Mouse (Mus musculus) erythroblast, embryonic 14.5 days (primary cell): ENCODE results near the gene Vti1b. TPM values are rescaled to one million over a fixed set of nuclear protein-coding genes. Genes with fewer than 3 reads are reported as not detected.

ENCODE experiments used
- H3K27me3 ChIP-seq: 2 replicates; pipeline ENCODE4 v1.6.1; 2012; ENCODE audit warnings: inconsistent platforms; ENCODE audit not compliant: control insufficient read depth
- H3K36me3 ChIP-seq: 2 replicates; pipeline ENCODE4 v1.6.1; 2012; ENCODE audit warnings: mild to moderate bottlenecking, inconsistent platforms; ENCODE audit not compliant: control insufficient read depth
- H3K4me1 ChIP-seq: 2 replicates; pipeline ENCODE4 v1.6.1; 2012; ENCODE audit warnings: inconsistent platforms; ENCODE audit not compliant: control insufficient read depth
- H3K4me3 ChIP-seq: replicated peaks from 2 replicates; pipeline ENCODE3; 2012; ENCODE audit warnings: moderate library complexity, mild to moderate bottlenecking, inconsistent platforms
- H3K9me3 ChIP-seq: 2 replicates; pipeline ENCODE4 v1.6.1; 2012; ENCODE audit warnings: low read length, inconsistent platforms, mixed read lengths; ENCODE audit not compliant: control insufficient read depth
- GATA1 ChIP-seq: IDR thresholded peaks from 2 replicates; pipeline ENCODE4 v1.6.1; 2012; ENCODE audit warnings: low read length, inconsistent platforms, mixed read lengths
- TAL1 ChIP-seq: IDR thresholded peaks from 3 replicates; pipeline ENCODE4 v1.6.1; 2012; ENCODE audit warnings: low read length, inconsistent platforms, mixed read lengths
- polyA plus RNA-seq: library from polyadenylated mRNA; stranded (reverse); fragments of >175 nt; gene quantifications from 2 replicates; pipeline ENCODE4 v1.2.3, GENCODE M21; 2012

Vti1b gene
- polyA plus RNA-seq = 2.5 and 2.7 TPM in 2 replicates

DNA sequence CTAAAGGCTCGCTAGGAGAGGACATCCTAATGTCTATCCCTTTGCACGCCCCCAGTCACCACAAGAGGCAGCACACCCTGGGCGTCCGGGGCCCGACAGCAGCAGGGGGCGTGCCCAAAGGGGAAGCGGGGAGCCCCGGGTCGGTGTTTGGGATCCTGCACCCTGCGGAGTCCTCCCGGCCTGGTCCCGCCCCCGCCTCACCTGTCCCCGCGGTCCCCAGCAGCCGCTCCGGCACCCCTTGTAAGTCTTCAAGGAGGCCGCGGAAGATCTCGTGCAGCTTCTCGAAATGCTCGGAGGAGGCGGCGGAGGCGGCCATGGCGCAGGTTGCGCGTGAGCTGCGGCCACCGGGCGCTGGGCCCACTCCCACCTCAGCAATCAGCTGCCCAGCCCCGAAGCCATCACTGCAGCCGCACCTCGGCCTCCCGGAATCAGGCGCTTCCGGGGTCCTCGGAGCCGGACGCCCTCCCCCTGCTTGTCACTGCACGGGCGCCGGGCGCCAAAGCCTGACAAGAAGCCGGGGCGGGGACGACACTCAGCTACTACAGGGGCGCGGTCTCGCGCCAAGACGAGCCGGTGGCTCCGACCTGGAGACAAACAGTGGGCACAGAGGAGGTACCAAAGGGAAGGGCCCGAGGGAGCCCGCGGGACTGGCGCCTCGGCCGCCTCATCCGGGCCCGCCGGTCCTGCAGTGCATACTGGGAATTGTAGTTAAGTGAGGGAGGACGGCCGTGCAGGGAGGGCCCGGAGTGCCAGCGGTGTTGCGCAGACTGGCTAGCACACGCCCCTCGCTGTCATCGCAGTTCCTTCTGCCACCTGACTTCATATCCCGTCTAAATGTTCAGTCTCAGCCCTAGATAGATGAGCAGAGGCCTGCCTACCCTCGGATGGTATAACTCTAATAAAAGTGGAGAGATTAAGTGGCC lies at the start of gene Vti1b:
Vti1b (minus strand) TSS at position 649 of the 923 bp plus-strand sequence.
- TF ChIP-seq GATA1 = no peak
- no peak for TF ChIP-seq TAL1
- peaks cover 34% of the 10 kb centered on the region for H3K36me3 ChIP-seq
- H3K27me3 ChIP-seq = no peaks in the 10 kb centered on the region
- peaks cover 36% of the 10 kb centered on the region for H3K4me1 ChIP-seq
- H3K9me3 ChIP-seq = no peaks in the 10 kb centered on the region
- peak within 1 kb of the TSS; percentile 68 for H3K4me3 ChIP-seq

DNA sequence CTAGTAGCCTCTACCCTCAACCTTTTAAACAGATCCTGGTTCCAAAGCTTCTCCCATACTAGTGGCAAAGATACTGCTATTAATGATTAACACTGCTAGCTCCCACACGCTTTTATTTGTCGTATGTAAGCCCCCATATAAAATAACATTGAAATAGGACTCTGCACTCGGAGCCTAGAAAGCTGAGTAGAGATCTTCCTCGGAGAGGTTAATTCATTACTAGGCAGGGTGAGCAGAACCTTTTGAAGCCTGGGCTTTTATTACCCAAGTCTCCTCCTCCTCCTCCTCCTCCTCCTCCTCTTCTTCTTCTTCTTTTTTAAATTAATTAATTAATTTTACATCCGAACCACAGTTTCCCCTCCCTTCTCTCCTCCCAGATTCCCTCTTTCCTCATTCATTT lies 45.0 kb upstream of the Vti1b start:
- no peaks in the 10 kb centered on the region for H3K9me3 ChIP-seq
- H3K36me3 ChIP-seq = no peaks in the 10 kb centered on the region
- no peak for TF ChIP-seq GATA1
- TF ChIP-seq TAL1 = no peak
- H3K4me3 ChIP-seq = no peak overlapping the region
- no peaks in the 10 kb centered on the region; the same call in 1 of the 2 replicates for H3K27me3 ChIP-seq
- no peaks in the 10 kb centered on the region for H3K4me1 ChIP-seq

DNA sequence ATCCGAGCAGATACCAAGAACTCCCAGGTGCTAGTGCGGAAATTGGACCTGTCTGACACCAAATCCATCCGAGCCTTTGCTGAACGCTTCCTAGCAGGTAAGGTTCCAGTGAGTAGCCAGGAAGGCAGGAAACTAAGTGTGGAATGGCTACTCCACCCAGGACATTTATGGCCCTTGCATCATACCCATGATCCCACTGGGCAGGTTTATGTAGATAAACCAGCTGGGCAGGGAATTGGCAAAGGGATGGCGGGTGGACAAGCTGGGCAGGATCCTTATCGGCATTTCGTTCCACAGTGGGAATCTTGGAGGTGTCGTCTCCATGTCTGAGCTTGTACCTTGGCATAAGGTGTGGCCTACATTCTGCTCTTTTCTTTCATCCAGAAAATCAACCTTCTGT lies 39.0 kb upstream of the Vti1b start:
- Histone ChIP-seq H3K4me1 (peaks cover 6% of the 10 kb centered on the region), H3K9me3 (no peaks in the 10 kb centered on the region), H3K27me3 (no peaks in the 10 kb centered on the region; the same call in 1 of the 2 replicates), H3K36me3 (no peaks in the 10 kb centered on the region), H3K4me3 (no peak overlapping the region)
- TF ChIP-seq GATA1 (no peak), TAL1 (no peak)

DNA sequence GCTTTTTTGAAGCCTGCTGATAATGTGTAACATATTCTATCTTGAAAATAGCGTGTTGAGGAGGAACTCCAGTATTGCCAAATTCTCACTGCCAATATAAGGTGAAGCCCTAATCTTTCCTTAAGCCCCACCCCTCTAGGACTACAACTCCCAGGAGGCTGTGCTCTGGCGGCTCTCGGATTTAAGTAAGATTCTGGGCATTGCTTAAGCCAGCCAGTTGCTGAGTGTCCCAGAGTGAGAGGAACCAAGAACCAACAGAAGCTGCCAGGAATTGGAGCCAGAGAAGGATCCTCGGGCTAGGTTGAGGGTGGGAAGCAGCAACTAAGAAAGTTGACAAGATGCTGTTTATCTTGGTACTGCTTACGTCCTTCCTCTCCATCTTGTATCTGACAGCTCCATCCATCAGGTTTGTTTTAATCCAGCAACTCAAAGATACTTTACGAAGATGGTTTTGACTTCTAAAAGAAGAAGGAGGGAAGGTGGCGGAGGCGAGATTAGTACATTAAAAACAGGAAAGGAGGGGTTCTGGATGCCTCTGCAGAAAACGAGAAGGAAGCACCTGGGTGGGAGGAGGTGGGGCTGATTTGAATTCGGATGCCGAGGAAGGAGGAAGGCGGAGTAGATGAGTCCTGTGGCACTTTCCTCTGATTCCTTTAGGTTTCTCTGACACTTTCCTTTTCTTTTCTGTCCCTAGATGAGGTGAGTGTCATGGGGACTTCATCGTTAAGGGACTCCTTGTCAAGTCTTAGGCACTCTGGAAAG lies 36.4 kb upstream of the Vti1b start, which contains the start of gene Rdh12:
Rdh12 (plus strand) TSS at position 212 of the 762 bp plus-strand sequence.
- no peaks in the 10 kb centered on the region for H3K36me3 ChIP-seq
- H3K4me1 ChIP-seq = peaks cover 6% of the 10 kb centered on the region
- H3K27me3 ChIP-seq = peaks cover 3% of the 10 kb centered on the region; the same call in 1 of the 2 replicates
- TF ChIP-seq TAL1 (no peak), GATA1 (no peak)
- no peaks in the 10 kb centered on the region for H3K9me3 ChIP-seq
- H3K4me3 ChIP-seq = peak within 1 kb of the TSS; percentile 48

DNA sequence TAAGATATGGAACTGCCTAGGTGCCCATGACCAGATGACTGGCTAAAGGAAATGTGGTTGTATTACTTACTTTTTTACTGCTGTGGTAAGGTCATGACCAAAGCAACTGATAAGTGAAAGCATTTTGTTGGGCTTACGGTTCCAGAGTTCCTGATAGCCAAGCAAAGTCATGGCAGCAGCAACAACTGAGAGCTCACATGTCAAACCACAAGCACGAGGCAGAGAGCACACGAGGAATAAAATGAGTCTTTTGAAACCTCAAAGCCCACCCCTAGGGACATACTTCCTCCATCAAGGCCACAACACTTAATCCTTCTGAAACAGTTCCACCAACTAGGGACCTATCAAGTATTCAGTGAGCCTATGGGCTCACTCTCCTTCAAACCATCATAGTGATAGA lies 29.4 kb upstream of the Vti1b start:
- no peaks in the 10 kb centered on the region for H3K36me3 ChIP-seq
- H3K9me3 ChIP-seq = no peaks in the 10 kb centered on the region
- H3K27me3 ChIP-seq = peaks cover 3% of the 10 kb centered on the region; the same call in 1 of the 2 replicates
- TF ChIP-seq GATA1 (no peak), TAL1 (no peak)
- H3K4me3 ChIP-seq = no peak overlapping the region
- H3K4me1 ChIP-seq = peaks cover 2% of the 10 kb centered on the region

DNA sequence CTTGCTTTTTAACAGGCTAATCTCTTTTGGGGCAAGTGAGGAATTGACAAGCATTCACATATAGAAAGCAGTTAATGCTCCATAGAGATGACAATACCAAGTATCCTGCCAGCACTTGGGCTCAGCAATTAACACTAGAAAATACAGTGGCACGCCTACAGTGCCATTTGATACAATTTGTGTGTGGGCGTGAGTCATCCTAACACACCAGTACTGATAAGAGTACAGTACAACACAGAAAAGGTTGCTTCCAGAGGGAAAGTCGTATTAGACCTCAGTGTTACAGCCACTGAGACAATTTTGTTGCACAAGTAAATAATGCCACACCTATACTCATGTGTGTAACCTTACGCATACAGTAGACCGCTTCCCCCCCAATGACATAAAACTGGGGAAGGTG lies 24.6 kb upstream of the Vti1b start:
- no peaks in the 10 kb centered on the region for H3K36me3 ChIP-seq
- H3K4me3 ChIP-seq = no peak overlapping the region
- H3K27me3 ChIP-seq = no peaks in the 10 kb centered on the region
- H3K9me3 ChIP-seq = no peaks in the 10 kb centered on the region
- no peak for TF ChIP-seq TAL1
- TF ChIP-seq GATA1 = no peak
- H3K4me1 ChIP-seq = peaks cover 3% of the 10 kb centered on the region

DNA sequence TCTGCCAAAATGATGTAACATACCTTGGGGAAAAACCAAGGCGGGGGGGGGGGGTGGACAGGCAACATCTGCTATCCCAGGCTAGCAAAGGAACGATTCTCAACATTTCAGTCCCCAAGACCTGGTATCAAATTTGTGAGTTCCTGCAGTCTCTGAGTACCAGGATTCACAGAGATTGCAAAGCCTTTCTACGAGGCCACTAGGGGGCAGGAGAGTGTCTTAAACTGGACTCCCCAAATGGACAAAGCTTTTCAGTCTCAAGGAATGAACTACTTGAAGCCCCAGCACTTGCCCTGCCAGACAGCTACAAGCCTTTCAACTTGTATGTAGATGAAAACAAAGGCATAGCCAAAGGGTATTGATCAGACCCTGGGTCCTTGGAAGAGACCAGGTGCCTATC lies 21.0 kb upstream of the Vti1b start:
- Histone ChIP-seq H3K9me3 (no peaks in the 10 kb centered on the region), H3K4me3 (no peak overlapping the region), H3K36me3 (peaks cover 12% of the 10 kb centered on the region), H3K27me3 (no peaks in the 10 kb centered on the region), H3K4me1 (peaks cover 29% of the 10 kb centered on the region)
- TF ChIP-seq GATA1 (no peak), TAL1 (no peak)

DNA sequence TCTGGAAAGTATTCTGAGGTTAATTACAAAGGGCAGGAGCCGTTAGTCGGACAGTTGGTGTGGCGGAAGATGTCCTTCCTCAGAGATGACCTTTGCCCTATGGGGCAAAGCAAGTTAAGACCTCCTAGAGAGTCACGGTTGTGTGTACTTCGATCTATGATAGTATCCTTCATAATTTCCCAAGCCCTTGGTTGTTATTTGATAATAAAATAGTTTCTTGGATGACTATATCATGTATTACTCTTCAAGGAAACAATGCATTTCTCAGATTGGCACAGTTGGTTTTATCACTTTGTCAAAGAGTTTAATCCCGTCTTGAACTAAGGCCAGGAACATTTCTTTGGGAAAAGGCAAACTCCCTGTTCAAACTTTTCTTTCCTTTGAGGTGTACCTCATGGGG lies 19.7 kb upstream of the Vti1b start, which contains the start of gene Rdh11:
Rdh11 (minus strand) TSS at position 101 of the 400 bp plus-strand sequence.
- H3K4me3 ChIP-seq = peak within 1 kb of the TSS; percentile 84
- H3K4me1 ChIP-seq = peaks cover 31% of the 10 kb centered on the region
- H3K36me3 ChIP-seq = peaks cover 24% of the 10 kb centered on the region
- no peaks in the 10 kb centered on the region for H3K27me3 ChIP-seq
- TF ChIP-seq TAL1 = no peak
- TF ChIP-seq GATA1 = no peak
- no peaks in the 10 kb centered on the region for H3K9me3 ChIP-seq

DNA sequence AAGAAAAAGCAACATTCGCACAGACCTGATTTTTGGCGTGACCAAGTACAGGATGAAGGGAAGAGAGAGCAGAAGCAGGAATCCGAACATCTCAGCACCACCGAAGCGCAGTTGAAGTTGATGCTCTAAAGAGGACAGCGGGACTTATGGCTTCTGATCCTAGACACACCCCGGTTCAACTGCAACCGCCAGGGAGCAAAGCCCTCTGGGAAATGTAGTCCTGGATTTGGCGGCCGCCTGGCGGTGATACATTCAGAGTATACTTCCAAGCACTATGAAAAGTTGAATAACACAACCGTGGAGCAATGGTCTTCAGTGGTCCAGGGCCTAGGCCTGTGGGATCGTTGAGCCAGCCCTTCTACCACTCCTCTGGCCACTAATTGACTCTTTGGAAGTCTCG lies 19.2 kb upstream of the Vti1b start:
- peaks cover 29% of the 10 kb centered on the region for H3K4me1 ChIP-seq
- H3K4me3 ChIP-seq = peak overlapping the region; percentile 84
- no peaks in the 10 kb centered on the region for H3K27me3 ChIP-seq
- H3K9me3 ChIP-seq = no peaks in the 10 kb centered on the region
- TF ChIP-seq GATA1 = no peak
- TF ChIP-seq TAL1 = no peak
- peaks cover 29% of the 10 kb centered on the region for H3K36me3 ChIP-seq
